Mouse (Mus musculus) B cell, adult 62 days (primary cell): ENCODE results near the gene Jaml. TPM values are rescaled to one million over a fixed set of nuclear protein-coding genes. Genes with fewer than 3 reads are reported as not detected.

Experiments
- total RNA-seq: library from RNA; stranded (reverse); gene quantifications from 4 replicates; pipeline ENCODE4 v1.2.4, GENCODE M21; 2023

The Jaml gene
- 15.3 to 28.6 TPM (median 19.5 TPM) in 4 replicates for total RNA-seq

GRCm38 (mm10) chr9:45079011-45079410 is at the start of gene Jaml:
Gene Jaml (plus strand): TSS chr9:45079183.

GRCm38 (mm10) chr9:45039499-45039898 is 39.5 kb upstream of the Jaml start, which contains the start of gene Mpzl2:
Gene Mpzl2 (plus strand): TSS chr9:45039799.

GRCm38 (mm10) chr9:45055082-45055713 is 23.8 kb upstream of the Jaml start, which contains the start of gene Mpzl3:
Gene Mpzl3 (plus strand): TSS chr9:45055186.

GRCm38 (mm10) chr9:45117741-45118431 is 38.9 kb downstream of the Jaml start, which contains the start of gene Scn2b:
Gene Scn2b (plus strand): TSS chr9:45117782.

GRCm38 (mm10) chr9:45138191-45139032 is 59.4 kb downstream of the Jaml start, which contains the start of gene Scn4b:
Gene Scn4b (plus strand): TSS chr9:45138395.

Other genes starting within 250 kb of the Jaml start
- 127 to 158 TPM (median 134 TPM) in 4 replicates for gene Kmt2a, start 197.9 kb upstream of the Jaml start, total RNA-seq
- 123 to 144 TPM (median 136 TPM) in 4 replicates for gene Atp5l, start 158.4 kb upstream of the Jaml start, total RNA-seq
- 76.8 to 101 TPM (median 82.4 TPM) in 4 replicates for gene Ube4a, start 113.6 kb upstream of the Jaml start, total RNA-seq
- 1.2 to 2.6 TPM (median 2.0 TPM) in 4 replicates for gene Cd3g, start 98.8 kb upstream of the Jaml start, total RNA-seq
- 1.2 to 3.9 TPM (median 1.8 TPM) in 4 replicates for gene Cd3d, start 97.4 kb upstream of the Jaml start, total RNA-seq
- 3.2 to 4.5 TPM (median 3.7 TPM) in 4 replicates for gene Cd3e, start 69.6 kb upstream of the Jaml start, total RNA-seq
- gene Mpzl2, start 39.4 kb upstream of the Jaml start, total RNA-seq = 0.52 to 1.4 TPM (median 0.77 TPM) in 4 replicates
- gene Mpzl3, start 24.0 kb upstream of the Jaml start, total RNA-seq = 5.4 to 12.4 TPM (median 7.1 TPM) in 4 replicates
- 0.48 to 0.75 TPM (median 0.55 TPM) in 4 replicates for gene Scn2b, start 38.6 kb downstream of the Jaml start, total RNA-seq
- gene Scn4b, start 59.2 kb downstream of the Jaml start, total RNA-seq = 0.33 to 0.63 TPM (median 0.43 TPM) in 4 replicates
- gene BC049352, start 102.8 kb downstream of the Jaml start, total RNA-seq = 0.46 to 0.58 TPM in 2 of 4 replicates, not detected in the others
- not detected in 4 replicates for gene Tmprss4, start 124.9 kb downstream of the Jaml start, total RNA-seq
- 147 to 156 TPM (median 155 TPM) in 4 replicates for gene Il10ra, start 190.0 kb downstream of the Jaml start, total RNA-seq
- 0.24 to 0.56 TPM (median 0.40 TPM) in 4 replicates for gene Tmprss13, start 239.9 kb downstream of the Jaml start, total RNA-seq